Mouse (Mus musculus): ENCODE measurements at regions not wholly inside any gene's neighbourhood (a gene's known extent, or its start where the extent isn't known, plus 50 kb on each side); places are given as distances from the start of the nearest gene placed in this dataset.

DNA sequence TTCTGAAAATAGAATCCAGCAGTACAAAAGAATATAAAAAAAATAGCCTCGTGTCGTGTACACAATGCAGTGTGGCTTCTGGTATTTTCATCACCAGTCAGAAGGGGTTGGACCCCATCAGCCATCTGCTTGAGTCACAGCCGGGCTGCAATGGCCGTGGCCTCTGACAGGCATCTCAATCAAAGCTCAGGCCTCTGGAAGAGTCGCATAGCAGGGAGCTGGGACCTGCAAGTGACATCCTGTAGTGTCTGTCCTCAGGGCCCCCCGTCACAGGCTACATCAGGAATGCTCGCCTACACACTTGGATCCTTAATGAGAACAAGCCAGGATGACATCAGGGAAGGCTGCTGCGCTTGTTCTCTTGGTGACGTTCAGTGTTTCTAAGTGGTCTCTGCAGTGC is 226.1 kb upstream of the Adra1b start:
- no peak for DNase-seq (ENCODE audit: low spot score)
- WGBS, result 67% methylated on average over 9 of the region's 9 CpGs

GRCm38 (mm10) chr11:44128481-44128880 is 227.5 kb upstream of the Adra1b start:
- Histone ChIP-seq H3K27ac (replicated peaks) (no peak overlapping the region), H3K4me1 (replicated peaks; ENCODE audit: control insufficient read depth, insufficient read depth) (no peaks in the 10 kb centered on the region), H3K27me3 (ENCODE audit: control insufficient read depth, insufficient read depth, low read length) (no peaks in the 10 kb centered on the region), H3K4me3 (ENCODE audit: low read depth, low read length) (no peak overlapping the region), H3K9ac (ENCODE audit: low read length) (no peak overlapping the region), H3K36me3 (ENCODE audit: control insufficient read depth, insufficient read depth, low read length) (no peaks in the 10 kb centered on the region), H3K4me2 (replicated peaks; ENCODE audit: low read depth) (no peak overlapping the region), H3K9me3 (ENCODE audit: control insufficient read depth, low read length) (no peaks in the 10 kb centered on the region)
- TF ChIP-seq EP300 (optimal IDR thresholded peaks at IDR 0.05) (no peak), CTCF (IDR thresholded peaks at IDR 0.05; ENCODE audit: low read depth) (no peak)
- no peak for DNase-seq (ENCODE audit: low spot score)
- no peak for ATAC-seq (ENCODE audit: low FRiP score, low TSS enrichment)
- 88% methylated on average over 6 of the region's 6 CpGs for whole genome bisulfite sequencing

More for the DNA sequence above, 226.1 kb upstream of the Adra1b start:
- Histone ChIP-seq H3K4me2 (replicated peaks; ENCODE audit: low read depth) (no peak overlapping the region), H3K27me3 (ENCODE audit: control insufficient read depth, insufficient read depth, low read length) (no peaks in the 10 kb centered on the region), H3K9ac (ENCODE audit: low read length) (no peak overlapping the region), H3K4me1 (replicated peaks; ENCODE audit: control insufficient read depth, insufficient read depth) (no peaks in the 10 kb centered on the region), H3K4me3 (ENCODE audit: low read depth, low read length) (no peak overlapping the region), H3K36me3 (ENCODE audit: control insufficient read depth, insufficient read depth, low read length) (no peaks in the 10 kb centered on the region), H3K9me3 (ENCODE audit: control insufficient read depth, low read length) (no peaks in the 10 kb centered on the region), H3K27ac (replicated peaks) (no peak overlapping the region)
- ATAC-seq (ENCODE audit: low FRiP score, low TSS enrichment), result no peak
- no peak for TF ChIP-seq CTCF (IDR thresholded peaks at IDR 0.05; ENCODE audit: low read depth)
- TF ChIP-seq EP300 (optimal IDR thresholded peaks at IDR 0.05), result no peak

- Histone ChIP-seq H3K9ac (ENCODE audit: low read length) (no peak overlapping the region), H3K4me2 (replicated peaks; ENCODE audit: low read depth) (no peak overlapping the region), H3K9me3 (ENCODE audit: control insufficient read depth, low read length) (no peaks in the 10 kb centered on the region), H3K27ac (replicated peaks) (no peak overlapping the region), H3K4me1 (replicated peaks; ENCODE audit: control insufficient read depth, insufficient read depth) (no peaks in the 10 kb centered on the region), H3K4me3 (ENCODE audit: low read depth, low read length) (no peak overlapping the region), H3K27me3 (ENCODE audit: control insufficient read depth, insufficient read depth, low read length) (no peaks in the 10 kb centered on the region), H3K36me3 (ENCODE audit: control insufficient read depth, insufficient read depth, low read length) (no peaks in the 10 kb centered on the region)
- ATAC-seq (ENCODE audit: low FRiP score, low TSS enrichment), result no peak
- WGBS, result 56% methylated on average over 7 of the region's 7 CpGs
- TF ChIP-seq EP300 (optimal IDR thresholded peaks at IDR 0.05), result no peak
- TF ChIP-seq CTCF (IDR thresholded peaks at IDR 0.05; ENCODE audit: low read depth), result no peak
- DNase-seq (ENCODE audit: low spot score), result no peak
Observed at GRCm38 (mm10) chr11:44133244-44133643, 232.2 kb upstream of the Adra1b start.

GRCm38 (mm10) chr11:44136024-44136423 is 235.0 kb upstream of the Adra1b start:
- DNase-seq (ENCODE audit: low spot score) (no peak), ATAC-seq (ENCODE audit: low FRiP score, low TSS enrichment) (no peak)
- H3K27me3 ChIP-seq (ENCODE audit: control insufficient read depth, insufficient read depth, low read length), result no peaks in the 10 kb centered on the region
- H3K27ac ChIP-seq (replicated peaks), result no peak overlapping the region
- no peaks in the 10 kb centered on the region for H3K36me3 ChIP-seq (ENCODE audit: control insufficient read depth, insufficient read depth, low read length)
- no peaks in the 10 kb centered on the region for H3K9me3 ChIP-seq (ENCODE audit: control insufficient read depth, low read length)
- TF ChIP-seq EP300 (optimal IDR thresholded peaks at IDR 0.05), result no peak
- no peak for TF ChIP-seq CTCF (IDR thresholded peaks at IDR 0.05; ENCODE audit: low read depth)
- no peak overlapping the region for H3K4me2 ChIP-seq (replicated peaks; ENCODE audit: low read depth)
- no peak overlapping the region for H3K4me3 ChIP-seq (ENCODE audit: low read depth, low read length)
- no peaks in the 10 kb centered on the region for H3K4me1 ChIP-seq (replicated peaks; ENCODE audit: control insufficient read depth, insufficient read depth)
- H3K9ac ChIP-seq (ENCODE audit: low read length), result no peak overlapping the region
- whole genome bisulfite sequencing, result 79% methylated on average over 3 of the region's 3 CpGs

DNA sequence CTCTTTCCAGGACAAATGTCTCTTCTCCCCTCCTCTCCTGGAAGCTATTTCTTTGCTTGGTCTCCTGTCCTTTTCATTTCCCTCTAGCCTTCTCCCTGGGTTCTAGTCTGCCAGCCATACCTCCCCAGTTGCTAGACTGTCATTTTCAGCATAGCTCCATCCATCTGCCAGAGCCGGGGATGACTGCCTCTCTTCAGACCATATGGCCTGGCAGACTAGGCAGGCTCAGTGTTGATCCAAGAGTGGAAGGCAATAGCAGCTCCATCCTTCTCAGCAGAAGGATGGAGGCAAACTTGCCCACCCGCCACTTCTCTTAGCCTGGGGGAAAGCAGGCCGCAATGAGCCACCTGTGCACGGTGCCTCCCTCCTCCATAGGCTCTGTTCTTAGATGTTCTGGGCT is 242.0 kb upstream of the Adra1b start:
- Histone ChIP-seq H3K9ac (ENCODE audit: low read length) (no peak overlapping the region), H3K4me2 (replicated peaks; ENCODE audit: low read depth) (no peak overlapping the region), H3K4me1 (replicated peaks; ENCODE audit: control insufficient read depth, insufficient read depth) (no peaks in the 10 kb centered on the region), H3K27me3 (ENCODE audit: control insufficient read depth, insufficient read depth, low read length) (no peaks in the 10 kb centered on the region), H3K36me3 (ENCODE audit: control insufficient read depth, insufficient read depth, low read length) (no peaks in the 10 kb centered on the region), H3K27ac (replicated peaks) (no peak overlapping the region), H3K9me3 (ENCODE audit: control insufficient read depth, low read length) (no peaks in the 10 kb centered on the region), H3K4me3 (ENCODE audit: low read depth, low read length) (no peak overlapping the region)
- ATAC-seq (ENCODE audit: low FRiP score, low TSS enrichment) (no peak), DNase-seq (ENCODE audit: low spot score) (no peak)
- WGBS, result 88% methylated on average over 4 of the region's 4 CpGs
- TF ChIP-seq EP300 (optimal IDR thresholded peaks at IDR 0.05) (no peak), CTCF (IDR thresholded peaks at IDR 0.05; ENCODE audit: low read depth) (no peak)

- H3K4me2 ChIP-seq (replicated peaks; ENCODE audit: low read depth), result no peak overlapping the region
- H3K4me3 ChIP-seq (ENCODE audit: low read depth, low read length), result no peak overlapping the region
- H3K27me3 ChIP-seq (ENCODE audit: control insufficient read depth, insufficient read depth, low read length), result no peaks in the 10 kb centered on the region
- no peak overlapping the region for H3K9ac ChIP-seq (ENCODE audit: low read length)
- no peaks in the 10 kb centered on the region for H3K36me3 ChIP-seq (ENCODE audit: control insufficient read depth, insufficient read depth, low read length)
- ATAC-seq (ENCODE audit: low FRiP score, low TSS enrichment) (no peak), DNase-seq (ENCODE audit: low spot score) (no peak)
- 40% methylated on average over 3 of the region's 3 CpGs for WGBS
- no peak overlapping the region for H3K27ac ChIP-seq (replicated peaks)
- no peaks in the 10 kb centered on the region for H3K9me3 ChIP-seq (ENCODE audit: control insufficient read depth, low read length)
- TF ChIP-seq EP300 (optimal IDR thresholded peaks at IDR 0.05) (no peak), CTCF (IDR thresholded peaks at IDR 0.05; ENCODE audit: low read depth) (no peak)
- no peaks in the 10 kb centered on the region for H3K4me1 ChIP-seq (replicated peaks; ENCODE audit: control insufficient read depth, insufficient read depth)
Observed at GRCm38 (mm10) chr11:44144477-44144876, 243.5 kb upstream of the Adra1b start.
